Mouse (Mus musculus) stomach, postnatal 0 days (tissue): ENCODE measurements around the gene Thsd4. TPM values are rescaled to one million over a fixed set of nuclear protein-coding genes. Genes with fewer than 3 reads are reported as not detected.
A peak's percentile ranks its signal among the peaks of the same experiment; 100 is the strongest.

Experiments
- ATAC-seq: fragments of 200-750 bp; cut with Nextera tagmentation; 2 replicates; pipeline ENCODE4 v1.8.0; 2017; ENCODE audit not compliant: low FRiP score, low TSS enrichment
- DNase-seq: peaks from one replicate; pipeline ENCODE4 v3.0.0-alpha.2; 2016; ENCODE audit warnings: low spot score
- H3K27ac ChIP-seq: fragments of 300-500 bp; sonication (generic); replicated peaks from 2 replicates; pipeline ENCODE4 v1.5.1; 2014; ENCODE audit warnings: mild to moderate bottlenecking, control low read depth
- H3K27me3 ChIP-seq: fragments of 300-500 bp; sonication (generic); 2 replicates; pipeline ENCODE4 v1.6.1; 2014; ENCODE audit warnings: low read length; ENCODE audit not compliant: control insufficient read depth, insufficient read depth
- H3K36me3 ChIP-seq: fragments of 300-500 bp; sonication (generic); 2 replicates; pipeline ENCODE4 v1.6.1; 2014; ENCODE audit warnings: low read length, mixed read lengths; ENCODE audit not compliant: control insufficient read depth, insufficient read depth
- H3K4me1 ChIP-seq: fragments of 300-500 bp; sonication (generic); replicated peaks from 2 replicates; pipeline ENCODE4 v1.6.1; 2014; ENCODE audit warnings: antibody characterized with exemption; ENCODE audit not compliant: control insufficient read depth, insufficient read depth
- H3K4me2 ChIP-seq: fragments of 300-500 bp; sonication (generic); replicated peaks from 2 replicates; pipeline ENCODE4 v1.6.1; 2014; ENCODE audit warnings: low read depth, mild to moderate bottlenecking, control low read depth, moderate library complexity
- H3K4me3 ChIP-seq: fragments of 300-500 bp; sonication (generic); 2 replicates; pipeline ENCODE4 v1.5.1; 2014; ENCODE audit warnings: low read depth, low read length, control low read depth
- H3K9ac ChIP-seq: fragments of 300-500 bp; sonication (generic); 2 replicates; pipeline ENCODE4 v1.6.1; 2014; ENCODE audit warnings: mild to moderate bottlenecking, low read length, control low read depth, mixed read lengths
- H3K9me3 ChIP-seq: fragments of 300-500 bp; sonication (generic); 2 replicates; pipeline ENCODE4 v1.6.1; 2016; ENCODE audit warnings: low read length; ENCODE audit not compliant: control insufficient read depth
- CTCF ChIP-seq: IDR thresholded peaks from 2 replicates; pipeline ENCODE4 v1.5.1; 2016; ENCODE audit warnings: antibody characterized with exemption, low read depth, mild to moderate bottlenecking, moderate library complexity
- EP300 ChIP-seq: optimal IDR thresholded peaks from 2 replicates; pipeline ENCODE3; 2016; ENCODE audit warnings: antibody characterized with exemption
- WGBS: fragments of 180-500 bp; shearing (Covaris S2); extraction: QIAGEN DNeasy Blood & Tissue Kit; methylation state at CpG from one replicate; pipeline ENCODE4 v1.1.7; 2014; 5-methylcytosine and 5-hydroxymethylcytosine counted together
- polyA plus RNA-seq: library from polyadenylated mRNA; unstranded; fragments of >200 nt; fragmentation: Nextera tagmentation; extraction: Ambion mirVana; gene quantifications from 2 replicates; pipeline ENCODE4 v1.2.1, GENCODE M21; 2015

Thsd4 gene
- polyA plus RNA-seq, 1 experiment from 2014 or later: 10.7 TPM

GRCm38 (mm10) chr9:60501504-60502179 lies 20.2 kb downstream of the Thsd4 start:
- ATAC-seq (peak; percentile 63), DNase-seq (peak; percentile 62)
- TF ChIP-seq EP300 (no peak), CTCF (no peak)
- H3K9me3 ChIP-seq: no peaks in the 10 kb centered on the region
- no peaks in the 10 kb centered on the region for H3K27me3 ChIP-seq
- no peak overlapping the region for H3K4me3 ChIP-seq
- H3K4me1 ChIP-seq: no peaks in the 10 kb centered on the region
- H3K4me2 ChIP-seq: no peak overlapping the region
- H3K9ac ChIP-seq: no peak overlapping the region
- H3K36me3 ChIP-seq: no peaks in the 10 kb centered on the region
- peak overlapping the region; percentile 81 for H3K27ac ChIP-seq
- WGBS: 43% methylated on average over 5 of the region's 5 CpGs

- TF ChIP-seq EP300: no peak
- H3K4me2 ChIP-seq: no peak overlapping the region
Observed at GRCm38 (mm10) chr9:60492275-60492974, 29.4 kb downstream of the Thsd4 start.

GRCm38 (mm10) chr9:60491489-60492100 lies 30.3 kb downstream of the Thsd4 start:
- Histone ChIP-seq H3K36me3 (no peaks in the 10 kb centered on the region), H3K27me3 (no peaks in the 10 kb centered on the region), H3K4me2 (no peak overlapping the region), H3K4me3 (no peak overlapping the region), H3K9me3 (no peaks in the 10 kb centered on the region), H3K27ac (no peak overlapping the region), H3K4me1 (peaks cover 4% of the 10 kb centered on the region; the same call in 1 of the 2 replicates), H3K9ac (no peak overlapping the region)
- DNase-seq (no peak), ATAC-seq (0 out of 2 replicates have a peak, but pooled peaks have one; percentile 25)
- 57% methylated on average over 16 of the region's 16 CpGs for whole genome bisulfite sequencing
- TF ChIP-seq CTCF (no peak), EP300 (no peak)

More at GRCm38 (mm10) chr9:60492275-60492974, 29.4 kb downstream of the Thsd4 start:
- no peak for ATAC-seq
- no peaks in the 10 kb centered on the region for H3K36me3 ChIP-seq
- H3K27ac ChIP-seq: no peak overlapping the region
- H3K4me3 ChIP-seq: no peak overlapping the region
- 69% methylated on average over 16 of the region's 16 CpGs for WGBS
- H3K9me3 ChIP-seq: no peaks in the 10 kb centered on the region
- no peak for DNase-seq
- peaks cover 4% of the 10 kb centered on the region; the same call in 1 of the 2 replicates for H3K4me1 ChIP-seq
- H3K27me3 ChIP-seq: no peaks in the 10 kb centered on the region
- no peak overlapping the region for H3K9ac ChIP-seq

GRCm38 (mm10) chr9:60491079-60491478 lies 30.8 kb downstream of the Thsd4 start:
- DNase-seq: no peak
- WGBS: 80% methylated on average over 8 of the region's 8 CpGs
- no peak overlapping the region for H3K4me2 ChIP-seq
- H3K36me3 ChIP-seq: no peaks in the 10 kb centered on the region
- no peaks in the 10 kb centered on the region for H3K27me3 ChIP-seq
- TF ChIP-seq CTCF: no peak
- no peak overlapping the region for H3K27ac ChIP-seq
- H3K4me3 ChIP-seq: no peak overlapping the region
- H3K4me1 ChIP-seq: peaks cover 4% of the 10 kb centered on the region; the same call in 1 of the 2 replicates
- H3K9ac ChIP-seq: no peak overlapping the region
- no peaks in the 10 kb centered on the region for H3K9me3 ChIP-seq
- 0 out of 2 replicates have a peak, but pooled peaks have one; percentile 11 for ATAC-seq

GRCm38 (mm10) chr9:60488816-60489215 lies 33.0 kb downstream of the Thsd4 start:
- TF ChIP-seq CTCF (no peak), EP300 (no peak)
- 27% methylated on average over 4 of the region's 4 CpGs for WGBS
- Histone ChIP-seq H3K27me3 (no peaks in the 10 kb centered on the region), H3K9ac (no peak overlapping the region), H3K4me1 (peaks cover 4% of the 10 kb centered on the region; the same call in 1 of the 2 replicates), H3K4me2 (no peak overlapping the region), H3K9me3 (no peaks in the 10 kb centered on the region), H3K4me3 (no peak overlapping the region), H3K27ac (no peak overlapping the region), H3K36me3 (no peaks in the 10 kb centered on the region)
- no peak for DNase-seq
- ATAC-seq: no peak
